Comparison of ENCODE assay signal across 19 mouse cellular contexts in the genomic region with DNA sequence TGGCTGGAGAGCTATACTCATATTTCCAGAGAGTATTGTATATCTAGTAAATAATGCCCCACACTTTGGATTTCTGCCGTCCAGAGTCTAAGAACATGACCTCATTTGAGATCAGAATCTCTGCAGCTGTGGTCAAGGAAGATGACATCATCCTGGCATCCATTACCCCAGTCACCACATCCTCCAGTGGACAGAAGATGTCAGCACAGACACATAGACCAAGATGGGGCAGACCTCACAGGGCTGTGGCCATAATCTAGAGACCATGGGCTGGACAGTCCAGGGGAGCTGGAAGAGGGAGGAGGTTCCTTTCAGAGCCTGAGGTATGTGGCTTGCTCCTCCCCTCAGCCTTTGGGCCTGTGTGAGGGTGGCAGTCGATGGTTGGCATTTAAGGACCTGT.
DNase-seq lines count a peak whose midpoint lies in the region; ATAC-seq and TF ChIP-seq lines count a peak whose summit lies in the region.
"Had no signal": no experiment of that assay in that cellular context is flagged by ENCODE, and none has a peak within 500 bp of the region (broad histone marks: within the 10 kb centered on the region; RNA-seq: fewer than 3 reads in every experiment).

No protein-coding gene starts in this region.

- H3K36me3 ChIP-seq in kidney, embryonic 14.5 days (ENCODE audit: control insufficient read depth, insufficient read depth, low read length) = no peaks in the 10 kb centered on the region
- no peaks in the 10 kb centered on the region for H3K36me3 ChIP-seq in CH12.LX (replicated peaks in 1 of 2; ENCODE audit: control insufficient read depth in 1 of 2, insufficient read depth in 1 of 2, low read length in 1 of 2)
- H3K36me3 ChIP-seq in intestine, postnatal 0 days (ENCODE audit: control insufficient read depth, insufficient read depth) = no peaks in the 10 kb centered on the region
- H3K36me3 ChIP-seq: embryonic facial prominence, embryonic 12.5 days; hindbrain, embryonic 12.5 days; kidney, embryonic 15.5 days; limb, embryonic 15.5 days; liver, embryonic 15.5 days had no signal

- peak; percentile 46; the same call in 1 of the 2 replicates for ATAC-seq in kidney, embryonic 14.5 days (ENCODE audit: low FRiP score, low TSS enrichment)
- 0 out of 2 replicates have a peak, but pooled peaks have one; percentile 34 for ATAC-seq in intestine, postnatal 0 days
- ATAC-seq: forebrain, embryonic 13.5 days had no signal

- H3K4me2 ChIP-seq in kidney, embryonic 14.5 days (replicated peaks; ENCODE audit: low read depth, low read length) = no peak overlapping the region
- no peak overlapping the region for H3K4me2 ChIP-seq in CH12.LX (ENCODE audit: insufficient read depth, low read depth, poor library complexity, severe bottlenecking)
- H3K4me2 ChIP-seq in intestine, postnatal 0 days (replicated peaks; ENCODE audit: low read depth) = no peak overlapping the region
- H3K4me2 ChIP-seq: embryonic facial prominence, embryonic 12.5 days; forebrain, embryonic 13.5 days; hindbrain, embryonic 12.5 days; kidney, embryonic 15.5 days; limb, embryonic 15.5 days; liver, embryonic 15.5 days had no signal

- no peaks in the 10 kb centered on the region for H3K4me1 ChIP-seq in kidney, embryonic 14.5 days (ENCODE audit: control insufficient read depth, insufficient read depth, low read length)
- H3K4me1 ChIP-seq in CH12.LX (ENCODE audit: control insufficient read depth in 1 of 2, insufficient read depth in 2 of 2) = peaks cover 3 to 16% of the 10 kb centered on the region in 2 experiments; a peak in 2 of 4 replicates
- no peaks in the 10 kb centered on the region for H3K4me1 ChIP-seq in intestine, postnatal 0 days (replicated peaks; ENCODE audit: control insufficient read depth, insufficient read depth, low read length)
- H3K4me1 ChIP-seq: kidney, embryonic 15.5 days; liver, embryonic 15.5 days had no signal

- no peak overlapping the region for H3K9ac ChIP-seq in kidney, embryonic 14.5 days (ENCODE audit: low read depth, low read length)
- no peak overlapping the region for H3K9ac ChIP-seq in CH12.LX (ENCODE audit: insufficient read depth, low read depth)
- H3K9ac ChIP-seq in intestine, postnatal 0 days (ENCODE audit: low read depth, low read length) = no peak overlapping the region
- H3K9ac ChIP-seq: embryonic facial prominence, embryonic 12.5 days; forebrain, embryonic 13.5 days; hindbrain, embryonic 12.5 days; kidney, embryonic 15.5 days; limb, embryonic 15.5 days; liver, embryonic 15.5 days had no signal

- H3K27ac ChIP-seq in kidney, embryonic 14.5 days (ENCODE audit: low read depth, low read length) = no peak overlapping the region
- no peak overlapping the region for H3K27ac ChIP-seq in CH12.LX (ENCODE audit: insufficient read depth, low read depth)
- no peak overlapping the region for H3K27ac ChIP-seq in intestine, postnatal 0 days (ENCODE audit: low read depth, low read length)
- no peak overlapping the region for H3K27ac ChIP-seq in left cerebral cortex, adult 2 months
- H3K27ac ChIP-seq: embryonic facial prominence, embryonic 12.5 days; forebrain, embryonic 13.5 days; hindbrain, embryonic 12.5 days; kidney, embryonic 15.5 days; limb, embryonic 15.5 days; liver, embryonic 15.5 days had no signal

- H3K79me2 ChIP-seq in CH12.LX (replicated peaks; ENCODE audit: control insufficient read depth, extremely low read depth, insufficient read depth, poor library complexity, severe bottlenecking) = no peaks in the 10 kb centered on the region

- intact Hi-C loops in left cerebral cortex, adult 2 months (cut with DNase I) = no loop called here

- TF ChIP-seq POLR2A in CH12.LX (IDR thresholded peaks at IDR 0.05; ENCODE audit: low read depth, low read length) = no peak

- dilution Hi-C loops in CH12.LX (cut with MboI; ENCODE audit: extremely low pct_ligation_motif_present, extremely low pct_unique_long_range_greater_than_20kb, low sequenced_read_pairs) = no loop called here

- no peak for TF ChIP-seq EP300 in CH12.LX (IDR thresholded peaks at IDR 0.05; ENCODE audit: low read length)

- H3K27me3 ChIP-seq in kidney, embryonic 14.5 days (ENCODE audit: control insufficient read depth, insufficient read depth, low read length) = no peaks in the 10 kb centered on the region
- peaks cover 7% of the 10 kb centered on the region for H3K27me3 ChIP-seq in CH12.LX (replicated peaks)
- no peaks in the 10 kb centered on the region for H3K27me3 ChIP-seq in intestine, postnatal 0 days (replicated peaks; ENCODE audit: control insufficient read depth, insufficient read depth, low read length)
- H3K27me3 ChIP-seq: embryonic facial prominence, embryonic 12.5 days; hindbrain, embryonic 12.5 days; kidney, embryonic 15.5 days; limb, embryonic 15.5 days; liver, embryonic 15.5 days had no signal

- DNase-seq in kidney, adult 8-10 months = no peak
- peak; percentile 89 for DNase-seq in 3T3-L1 (ENCODE audit: low read depth, low spot score)
- DNase-seq in CH12.LX (ENCODE audit: extremely low read depth) = no peak
- no peak for DNase-seq in left cerebral cortex, adult 2 months (ENCODE audit: extremely low spot score in 1 of 2, low spot score in 2 of 2)
- DNase-seq in adrenal gland, postnatal 4 days (ENCODE audit: low spot score in 2 of 2) = no peak
- DNase-seq: adrenal gland, adult 2 months; cerebellum, adult 9-11 months; gastrocnemius, postnatal 10 days; lung, postnatal 10 days; thymus, adult 18-20 months had no signal

- H3K4me3 ChIP-seq in kidney, embryonic 14.5 days (ENCODE audit: low read length) = no peak overlapping the region
- no peak overlapping the region for H3K4me3 ChIP-seq in CH12.LX (replicated peaks in 1 of 3; ENCODE audit: low read depth in 2 of 3, low read length in 2 of 3, poor library complexity in 1 of 3)
- no peak overlapping the region for H3K4me3 ChIP-seq in intestine, postnatal 0 days (ENCODE audit: low read depth, low read length)
- H3K4me3 ChIP-seq in left cerebral cortex, adult 2 months = no peak overlapping the region
- H3K4me3 ChIP-seq: embryonic facial prominence, embryonic 12.5 days; erythroblast, embryonic 14.5 days; forebrain, embryonic 13.5 days; hindbrain, embryonic 12.5 days; kidney, embryonic 15.5 days; limb, embryonic 15.5 days; liver, embryonic 15.5 days had no signal

- in situ Hi-C loops in CH12.LX (cut with MboI; ENCODE audit: low pct_ligation_motif_present, low pct_unique_long_range_greater_than_20kb, low sequenced_read_pairs) = no loop called here

- WGBS in kidney, embryonic 14.5 days = 61% methylated on average over 2 of the region's 2 CpGs
- 49% methylated on average over 2 of the region's 2 CpGs for WGBS in intestine, postnatal 0 days

- TF ChIP-seq RAD21 in CH12.LX (IDR thresholded peaks at IDR 0.05; ENCODE audit: low read depth, low read length) = peak; percentile 45

- peak in 1 of 2 experiments; percentile 52; a peak in 2 of 4 replicates for TF ChIP-seq CTCF in CH12.LX (conservative IDR thresholded peaks at IDR 0.05 in 1 of 2, IDR thresholded peaks at IDR 0.05 in 1 of 2; ENCODE audit: low read depth in 2 of 2, low read length in 2 of 2)
- TF ChIP-seq CTCF in intestine, postnatal 0 days (IDR thresholded peaks at IDR 0.05; ENCODE audit: low read depth) = peak; percentile 48
- TF ChIP-seq CTCF in left cerebral cortex, adult 2 months (IDR thresholded peaks at IDR 0.05) = no peak

- no peaks in the 10 kb centered on the region for H3K9me3 ChIP-seq in kidney, embryonic 14.5 days (ENCODE audit: control insufficient read depth, low read length)
- H3K9me3 ChIP-seq in CH12.LX (replicated peaks; ENCODE audit: low read length) = no peaks in the 10 kb centered on the region
- H3K9me3 ChIP-seq in intestine, postnatal 0 days (ENCODE audit: control insufficient read depth) = no peaks in the 10 kb centered on the region
- H3K9me3 ChIP-seq: embryonic facial prominence, embryonic 12.5 days; forebrain, embryonic 13.5 days; hindbrain, embryonic 12.5 days; kidney, embryonic 15.5 days; limb, embryonic 15.5 days; liver, embryonic 15.5 days had no signal

TF ChIP-seq in CH12.LX, 34 proteins besides CTCF, POLR2A, EP300 and RAD21:
- TF ChIP-seq BHLHE40 (IDR thresholded peaks at IDR 0.05; ENCODE audit: low read depth, low read length) (no peak), JUN (IDR thresholded peaks at IDR 0.05; ENCODE audit: insufficient read depth, low read depth, low read length) (peak; percentile 59), MXI1 (IDR thresholded peaks at IDR 0.05; ENCODE audit: low read depth, low read length) (no peak), JUND (conservative IDR thresholded peaks at IDR 0.05; ENCODE audit: low read depth, low read length) (peak; percentile 26; the same call in 1 of the 2 replicates)
